Mouse (Mus musculus): Measurements from ENCODE around the gene Tuba3b.

Gene Tuba3b

GRCm38 (mm10) chr6:145615666-145616210 is at the start of gene Tuba3b:
TSS of gene Tuba3b (plus strand) at chr6:145615757.
- in situ Hi-C loops (cut with MseI, MboI), result no loop called here

GRCm38 (mm10) chr6:145567296-145567695 is 48.3 kb upstream of the Tuba3b start:
- in situ Hi-C loops (cut with MseI, MboI), result no loop called here

DNA sequence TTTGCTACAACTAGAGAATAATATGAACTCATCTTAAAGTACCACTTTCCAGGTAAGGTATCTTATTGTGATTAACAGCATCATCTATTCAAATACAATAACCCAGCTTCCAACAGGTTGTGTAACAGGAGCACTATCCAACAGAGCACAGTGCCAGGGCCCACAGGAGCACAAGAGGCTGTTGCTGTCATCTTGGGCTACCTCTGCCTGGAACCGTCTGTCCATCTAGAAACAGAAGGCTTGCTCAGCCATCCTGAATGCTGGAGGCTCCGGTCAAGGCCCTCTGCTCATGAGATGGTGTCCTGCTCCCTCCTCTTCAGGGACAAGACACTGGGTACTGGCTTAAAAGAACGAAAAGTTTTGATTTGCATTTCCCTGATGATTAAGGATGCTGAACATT is 47.7 kb upstream of the Tuba3b start:
- in situ Hi-C loops (cut with MseI, MboI), result no loop called here

GRCm38 (mm10) chr6:145568701-145569100 is 46.9 kb upstream of the Tuba3b start:
- in situ Hi-C loops (cut with MseI, MboI), result no loop called here

DNA sequence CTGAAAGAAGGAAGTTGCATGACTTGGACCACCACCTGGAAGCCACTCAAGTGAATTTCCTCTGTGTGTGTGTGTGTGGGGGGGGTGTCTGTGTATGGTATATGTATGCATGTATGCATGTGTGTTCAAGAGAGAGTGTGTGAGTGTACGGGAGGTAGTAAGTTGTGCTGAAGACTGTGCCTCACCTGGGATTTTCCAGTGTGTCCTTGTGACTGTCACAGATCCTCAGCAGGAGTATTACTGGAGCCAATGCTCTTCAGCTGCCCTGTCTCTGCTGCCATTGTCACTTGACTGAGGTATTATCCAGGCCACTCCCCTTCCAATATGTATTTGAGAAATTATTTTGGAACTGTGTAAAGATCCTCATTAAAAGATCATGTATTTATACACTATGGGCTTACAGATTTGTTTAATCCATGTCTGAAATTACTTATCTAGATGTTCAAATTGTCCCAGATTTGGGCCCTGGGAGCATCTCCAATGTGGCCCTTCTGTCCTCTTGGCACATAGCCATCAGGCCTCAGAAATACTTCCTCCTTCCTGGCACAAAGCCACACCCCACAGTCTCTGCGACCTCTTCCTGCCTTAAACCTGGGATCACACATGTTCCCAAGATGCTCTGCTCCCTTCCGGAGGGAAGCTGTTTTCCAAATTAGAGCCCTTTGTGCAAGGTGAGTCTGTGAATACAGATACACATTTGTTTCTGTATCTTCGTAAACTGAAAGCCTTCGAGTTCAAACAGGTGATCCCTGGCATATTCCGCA is 42.1 kb upstream of the Tuba3b start:
- in situ Hi-C loops (cut with MseI, MboI), result no loop called here

GRCm38 (mm10) chr6:145576762-145577161 is 38.8 kb upstream of the Tuba3b start:
- in situ Hi-C loops (cut with MseI, MboI), result no loop called here

GRCm38 (mm10) chr6:145578457-145579185 is 36.9 kb upstream of the Tuba3b start:
- in situ Hi-C loops (cut with MseI, MboI), result no loop called here

GRCm38 (mm10) chr6:145579761-145580160 is 35.8 kb upstream of the Tuba3b start:
- in situ Hi-C loops (cut with MseI, MboI), result no loop called here

DNA sequence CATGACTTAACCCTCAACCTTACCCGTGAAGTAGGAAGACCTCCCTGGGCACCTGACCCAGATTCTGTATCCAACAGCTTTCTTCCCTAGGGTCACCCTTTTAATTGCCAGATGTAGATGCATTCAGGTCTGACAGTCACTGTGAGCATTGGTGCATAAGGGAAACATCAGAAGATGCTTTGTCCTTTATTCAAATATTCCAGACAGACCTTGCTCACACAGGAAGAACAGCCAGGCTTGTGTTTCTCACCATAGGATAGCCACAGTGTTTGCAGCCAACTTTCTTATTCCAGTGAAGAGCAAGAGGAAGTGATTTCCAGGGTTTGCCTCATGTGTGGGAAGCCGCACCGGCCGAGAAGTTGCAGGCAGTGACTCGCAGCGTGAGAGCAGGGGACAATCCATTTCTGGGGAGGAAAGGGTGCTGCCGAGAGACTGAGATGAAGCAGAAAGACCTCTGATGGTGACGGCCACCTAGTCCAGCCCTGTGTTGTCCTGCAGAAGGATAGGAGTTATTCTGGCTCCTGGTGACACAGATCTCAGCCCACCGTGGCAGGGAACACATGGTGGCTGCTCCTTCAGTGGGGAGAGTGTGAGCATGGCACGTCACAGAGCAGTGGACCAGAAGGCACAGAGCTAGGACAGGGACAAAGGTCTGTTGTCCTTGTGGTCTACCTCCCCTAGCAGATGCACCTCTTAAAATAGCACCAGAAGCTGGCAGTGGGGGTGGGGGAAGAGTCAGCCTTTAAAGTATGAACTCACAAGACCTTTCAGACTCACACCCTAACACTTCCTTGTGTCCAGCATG is 34.0 kb upstream of the Tuba3b start:
- in situ Hi-C loops (cut with MseI, MboI), result no loop called here

GRCm38 (mm10) chr6:145585052-145585973 is 30.2 kb upstream of the Tuba3b start:
- in situ Hi-C loops (cut with MseI, MboI), result no loop called here

- in situ Hi-C loops (cut with MseI, MboI), result no loop called here
These were observed 24.9 kb upstream of the Tuba3b start for GRCm38 (mm10) chr6:145590501-145591293.

GRCm38 (mm10) chr6:145591578-145591977 is 24.0 kb upstream of the Tuba3b start:
- in situ Hi-C loops (cut with MseI, MboI), result no loop called here

DNA sequence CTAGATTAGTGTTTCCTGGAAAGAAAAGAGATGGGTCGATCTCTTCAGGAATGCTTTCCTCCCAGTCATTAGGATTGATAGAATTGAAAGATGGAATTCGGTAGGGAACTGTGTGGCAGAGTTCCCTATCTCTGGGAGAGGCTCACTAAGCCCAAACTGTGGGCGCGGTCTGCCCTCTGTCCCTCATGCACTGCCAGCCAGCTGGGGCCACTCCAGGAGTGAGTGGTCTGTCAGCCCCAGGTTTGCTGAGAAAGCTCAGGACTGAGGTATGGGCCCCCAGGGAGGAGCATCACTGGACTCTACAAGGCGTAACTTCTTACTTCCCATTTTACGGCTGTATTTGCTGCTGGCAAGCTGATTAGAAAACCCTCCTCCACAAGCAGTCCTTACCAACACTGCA is 23.5 kb upstream of the Tuba3b start:
- in situ Hi-C loops (cut with MseI, MboI), result no loop called here

- in situ Hi-C loops (cut with MseI, MboI), result no loop called here
These were observed 23.0 kb upstream of the Tuba3b start for GRCm38 (mm10) chr6:145592531-145592998.

- in situ Hi-C loops (cut with MseI, MboI), result no loop called here
These were observed 21.6 kb upstream of the Tuba3b start for GRCm38 (mm10) chr6:145593991-145594390.

- in situ Hi-C loops (cut with MseI, MboI), result no loop called here
These were observed 19.7 kb upstream of the Tuba3b start for GRCm38 (mm10) chr6:145595905-145596304.

- in situ Hi-C loops (cut with MseI, MboI), result no loop called here
These were observed 16.6 kb upstream of the Tuba3b start for GRCm38 (mm10) chr6:145598794-145599555.

DNA sequence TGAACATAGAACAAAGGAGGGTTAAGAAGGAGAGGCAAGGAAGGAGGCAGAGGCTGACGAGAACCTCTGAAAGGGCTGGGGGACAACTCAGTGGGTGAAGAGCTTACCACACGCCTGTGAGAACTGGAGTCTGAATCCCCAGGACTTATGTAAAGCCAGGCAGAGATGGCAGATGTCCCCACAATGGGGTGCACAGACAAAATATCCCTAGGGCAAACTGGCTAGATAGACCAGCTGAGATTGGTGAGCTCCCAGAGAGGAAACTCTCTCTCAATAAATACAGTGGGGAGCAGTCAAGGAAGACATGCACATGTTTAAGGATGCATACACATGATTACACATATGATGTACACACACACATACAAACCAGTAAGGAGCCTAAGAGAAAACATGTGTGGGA is 11.4 kb upstream of the Tuba3b start:
- in situ Hi-C loops (cut with MseI, MboI), result no loop called here

DNA sequence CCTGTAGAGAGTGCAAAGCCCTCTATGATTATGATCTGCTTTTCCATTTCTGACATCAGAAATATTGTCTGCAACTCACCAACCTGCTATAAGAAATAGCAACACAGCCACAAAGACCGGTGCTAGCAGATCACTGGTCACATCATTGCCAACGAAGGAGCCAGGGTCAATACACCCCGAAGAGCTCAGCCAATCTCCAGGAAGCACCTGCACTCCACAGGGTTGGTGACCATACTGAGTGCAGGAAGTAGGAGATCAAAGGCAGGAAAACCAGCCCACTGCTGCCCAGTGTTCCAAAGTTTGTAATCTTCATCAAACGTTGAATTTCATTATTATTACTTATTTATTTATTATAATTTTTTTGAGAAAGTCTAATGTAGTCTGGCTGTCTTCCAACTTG is 10.9 kb upstream of the Tuba3b start:
- in situ Hi-C loops (cut with MseI, MboI), result no loop called here
